Mouse (Mus musculus): Measurements from ENCODE around the gene 2310011J03Rik.

DNA sequence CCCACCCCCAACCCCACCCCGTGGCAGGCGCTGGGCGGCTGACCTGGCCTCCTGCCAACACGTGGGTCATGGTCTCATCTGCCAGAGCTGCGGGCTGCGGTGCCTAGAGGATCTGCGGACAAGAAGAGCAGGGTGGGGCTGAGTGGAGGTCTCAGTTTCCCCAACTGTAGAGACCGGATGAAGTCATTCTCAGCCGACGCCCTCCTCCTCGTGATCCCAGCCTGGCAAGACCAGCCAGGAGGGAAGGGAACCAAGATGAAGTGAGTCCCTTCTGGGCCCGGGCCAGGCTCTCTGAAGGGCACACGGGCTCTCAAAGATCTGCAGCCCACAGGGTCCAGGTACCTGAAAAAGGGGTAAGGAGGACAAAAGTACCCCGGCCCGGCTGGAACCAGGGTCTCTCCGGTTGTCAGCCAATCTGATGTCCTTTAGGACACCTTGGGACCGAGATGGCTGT is 27.2 kb upstream of the 2310011J03Rik start:
- TF ChIP-seq CTCF (conservative IDR thresholded peaks at IDR 0.05 in 1 of 2, IDR thresholded peaks at IDR 0.05 in 1 of 2; ENCODE audit: low read depth in 2 of 2, low read length in 2 of 2) (no peak), ZKSCAN1 (IDR thresholded peaks at IDR 0.05; ENCODE audit: borderline replicate concordance, low read depth, low read length) (no peak), EP300 (IDR thresholded peaks at IDR 0.05; ENCODE audit: low read length) (no peak), POLR2A (IDR thresholded peaks at IDR 0.05; ENCODE audit: low read depth, low read length) (no peak), USF1 (IDR thresholded peaks at IDR 0.05; ENCODE audit: low read depth, low read length) (no peak), BHLHE40 (IDR thresholded peaks at IDR 0.05; ENCODE audit: low read depth, low read length) (no peak), TCF12 (IDR thresholded peaks at IDR 0.05; ENCODE audit: low read depth, low read length) (no peak), ZNF384 (IDR thresholded peaks at IDR 0.05; ENCODE audit: low read depth, low read length) (no peak)

All from CH12.LX (cell line).